Mouse (Mus musculus): Measurements from ENCODE around the gene Crocc2. TPM values are rescaled to one million over a fixed set of nuclear protein-coding genes. Genes with fewer than 3 reads are reported as not detected.

The Crocc2 gene
- polyA plus RNA-seq, 1 experiment from 2014 or later = 0.26 TPM

- H3K27me3 ChIP-seq = peaks cover 42% of the 10 kb centered on the region
- ATAC-seq (replicated peaks; ENCODE audit: insufficient number of reproducible peaks, insufficient read depth, low FRiP score, low read depth) = no peak
- WGBS = 57% methylated on average over 7 of the region's 7 CpGs
These were observed 28.8 kb upstream of the Crocc2 start for GRCm38 (mm10) chr1:93139713-93140112.

GRCm38 (mm10) chr1:93142871-93143270 lies 25.7 kb upstream of the Crocc2 start:
- peaks cover 17% of the 10 kb centered on the region for H3K4me1 ChIP-seq (replicated peaks)
- H3K4me3 ChIP-seq = no peak overlapping the region
- H3K36me3 ChIP-seq = no peaks in the 10 kb centered on the region
- WGBS = 79% methylated on average over 1 of the region's 1 CpGs
- no peak for ATAC-seq (replicated peaks; ENCODE audit: insufficient number of reproducible peaks, insufficient read depth, low FRiP score, low read depth)
- no peak overlapping the region for H3K4me2 ChIP-seq
- H3K27ac ChIP-seq = no peak overlapping the region
- H3K9me3 ChIP-seq (replicated peaks) = no peaks in the 10 kb centered on the region
- peaks cover 52% of the 10 kb centered on the region for H3K27me3 ChIP-seq
- H3K9ac ChIP-seq = no peak overlapping the region

More at GRCm38 (mm10) chr1:93139713-93140112, 28.8 kb upstream of the Crocc2 start:
- no peak overlapping the region for H3K4me2 ChIP-seq
- H3K36me3 ChIP-seq = no peaks in the 10 kb centered on the region
- H3K4me1 ChIP-seq (replicated peaks) = peaks cover 17% of the 10 kb centered on the region
- H3K4me3 ChIP-seq = no peak overlapping the region
- no peaks in the 10 kb centered on the region for H3K9me3 ChIP-seq (replicated peaks)
- no peak overlapping the region for H3K9ac ChIP-seq
- no peak overlapping the region for H3K27ac ChIP-seq

- Histone ChIP-seq H3K4me1 (replicated peaks) (peaks cover 11% of the 10 kb centered on the region), H3K36me3 (no peaks in the 10 kb centered on the region), H3K27ac (no peak overlapping the region), H3K4me3 (no peak overlapping the region), H3K9me3 (replicated peaks) (no peaks in the 10 kb centered on the region), H3K4me2 (peak overlapping the region; percentile 15; the same call in 1 of the 2 replicates), H3K27me3 (peaks cover 58% of the 10 kb centered on the region), H3K9ac (no peak overlapping the region)
- peak; percentile 47; the same call in 1 of the 2 replicates for ATAC-seq (replicated peaks; ENCODE audit: insufficient number of reproducible peaks, insufficient read depth, low FRiP score, low read depth)
- WGBS = 53% methylated on average over 9 of the region's 9 CpGs
These were observed 24.3 kb upstream of the Crocc2 start for GRCm38 (mm10) chr1:93144176-93144575.

- no peak overlapping the region for H3K27ac ChIP-seq
- ATAC-seq (replicated peaks; ENCODE audit: insufficient number of reproducible peaks, insufficient read depth, low FRiP score, low read depth) = peak; percentile 53; the same call in 1 of the 2 replicates
- H3K36me3 ChIP-seq = no peaks in the 10 kb centered on the region
- peaks cover 53% of the 10 kb centered on the region for H3K27me3 ChIP-seq
- no peak overlapping the region for H3K9ac ChIP-seq
- H3K9me3 ChIP-seq (replicated peaks) = no peaks in the 10 kb centered on the region
- WGBS = 26% methylated on average over 2 of the region's 2 CpGs
- H3K4me3 ChIP-seq = no peak overlapping the region
- no peak overlapping the region for H3K4me2 ChIP-seq
- H3K4me1 ChIP-seq (replicated peaks) = peaks cover 14% of the 10 kb centered on the region
These were observed 17.4 kb upstream of the Crocc2 start for GRCm38 (mm10) chr1:93150907-93151661.

- H3K4me1 ChIP-seq (replicated peaks) = no peaks in the 10 kb centered on the region
- WGBS = 74% methylated on average over 4 of the region's 4 CpGs
- H3K27ac ChIP-seq = no peak overlapping the region
- no peak overlapping the region for H3K9ac ChIP-seq
- ATAC-seq (replicated peaks; ENCODE audit: insufficient number of reproducible peaks, insufficient read depth, low FRiP score, low read depth) = no peak
- H3K27me3 ChIP-seq = peaks cover 51% of the 10 kb centered on the region
- no peak overlapping the region for H3K4me3 ChIP-seq
- no peak overlapping the region for H3K4me2 ChIP-seq
- no peaks in the 10 kb centered on the region for H3K36me3 ChIP-seq
- no peaks in the 10 kb centered on the region for H3K9me3 ChIP-seq (replicated peaks)
These were observed 11.0 kb upstream of the Crocc2 start for GRCm38 (mm10) chr1:93157566-93157965.

- H3K27me3 ChIP-seq = peaks cover 42% of the 10 kb centered on the region
- H3K4me2 ChIP-seq = no peak overlapping the region
- H3K4me1 ChIP-seq (replicated peaks) = no peaks in the 10 kb centered on the region
- no peak overlapping the region for H3K4me3 ChIP-seq
- WGBS = 80% methylated on average over 8 of the region's 8 CpGs
- no peak for ATAC-seq (replicated peaks; ENCODE audit: insufficient number of reproducible peaks, insufficient read depth, low FRiP score, low read depth)
- H3K36me3 ChIP-seq = no peaks in the 10 kb centered on the region
- H3K9ac ChIP-seq = no peak overlapping the region
- no peak overlapping the region for H3K27ac ChIP-seq
- H3K9me3 ChIP-seq (replicated peaks) = no peaks in the 10 kb centered on the region
These were observed 9.6 kb upstream of the Crocc2 start for GRCm38 (mm10) chr1:93158916-93159315.

- no peaks in the 10 kb centered on the region for H3K4me1 ChIP-seq (replicated peaks)
- H3K4me2 ChIP-seq = no peak overlapping the region
- H3K36me3 ChIP-seq = no peaks in the 10 kb centered on the region
- H3K27me3 ChIP-seq = peaks cover 42% of the 10 kb centered on the region
- H3K27ac ChIP-seq = no peak overlapping the region
- no peak overlapping the region for H3K4me3 ChIP-seq
- H3K9me3 ChIP-seq (replicated peaks) = no peaks in the 10 kb centered on the region
- ATAC-seq (replicated peaks; ENCODE audit: insufficient number of reproducible peaks, insufficient read depth, low FRiP score, low read depth) = no peak
- whole genome bisulfite sequencing = 73% methylated on average over 21 of the region's 21 CpGs
- no peak overlapping the region for H3K9ac ChIP-seq
These were observed 8.7 kb upstream of the Crocc2 start for GRCm38 (mm10) chr1:93159566-93160500.

GRCm38 (mm10) chr1:93160501-93161133 lies 7.9 kb upstream of the Crocc2 start, which contains the start of gene 2310007B03Rik:
2310007B03Rik (minus strand) TSS chr1:93160948.
- no peak within 1 kb of the TSS for H3K4me2 ChIP-seq
- peaks cover 38% of the 10 kb centered on the region for H3K27me3 ChIP-seq
- H3K4me1 ChIP-seq (replicated peaks) = no peaks in the 10 kb centered on the region
- no peak for ATAC-seq (replicated peaks; ENCODE audit: insufficient number of reproducible peaks, insufficient read depth, low FRiP score, low read depth)
- H3K9me3 ChIP-seq (replicated peaks) = no peaks in the 10 kb centered on the region
- 75% methylated on average over 8 of the region's 8 CpGs for WGBS
- no peaks in the 10 kb centered on the region for H3K36me3 ChIP-seq
- H3K9ac ChIP-seq = no peak within 1 kb of the TSS
- no peak within 1 kb of the TSS for H3K4me3 ChIP-seq
- no peak within 1 kb of the TSS for H3K27ac ChIP-seq

GRCm38 (mm10) chr1:93161350-93161749 lies 7.2 kb upstream of the Crocc2 start:
- no peak overlapping the region for H3K9ac ChIP-seq
- peaks cover 32% of the 10 kb centered on the region for H3K27me3 ChIP-seq
- WGBS = 80% methylated on average over 8 of the region's 8 CpGs
- H3K4me3 ChIP-seq = no peak overlapping the region
- no peak overlapping the region for H3K4me2 ChIP-seq
- ATAC-seq (replicated peaks; ENCODE audit: insufficient number of reproducible peaks, insufficient read depth, low FRiP score, low read depth) = no peak
- H3K9me3 ChIP-seq (replicated peaks) = no peaks in the 10 kb centered on the region
- H3K27ac ChIP-seq = no peak overlapping the region
- no peaks in the 10 kb centered on the region for H3K36me3 ChIP-seq
- H3K4me1 ChIP-seq (replicated peaks) = no peaks in the 10 kb centered on the region

- Histone ChIP-seq H3K4me2 (no peak overlapping the region), H3K4me3 (no peak overlapping the region), H3K9me3 (replicated peaks) (no peaks in the 10 kb centered on the region), H3K27ac (no peak overlapping the region), H3K27me3 (peaks cover 26% of the 10 kb centered on the region), H3K36me3 (no peaks in the 10 kb centered on the region), H3K9ac (no peak overlapping the region), H3K4me1 (replicated peaks) (no peaks in the 10 kb centered on the region)
- 61% methylated on average over 10 of the region's 10 CpGs for WGBS
- ATAC-seq (replicated peaks; ENCODE audit: insufficient number of reproducible peaks, insufficient read depth, low FRiP score, low read depth) = no peak
These were observed 6.6 kb upstream of the Crocc2 start for GRCm38 (mm10) chr1:93161921-93162320.

- H3K27ac ChIP-seq = no peak overlapping the region
- H3K9me3 ChIP-seq (replicated peaks) = no peaks in the 10 kb centered on the region
- H3K36me3 ChIP-seq = no peaks in the 10 kb centered on the region
- peaks cover 27% of the 10 kb centered on the region for H3K27me3 ChIP-seq
- no peak for ATAC-seq (replicated peaks; ENCODE audit: insufficient number of reproducible peaks, insufficient read depth, low FRiP score, low read depth)
- H3K4me1 ChIP-seq (replicated peaks) = no peaks in the 10 kb centered on the region
- H3K9ac ChIP-seq = no peak overlapping the region
- H3K4me3 ChIP-seq = no peak overlapping the region
- H3K4me2 ChIP-seq = no peak overlapping the region
- WGBS = 80% methylated on average over 7 of the region's 7 CpGs
These were observed 5.9 kb upstream of the Crocc2 start for GRCm38 (mm10) chr1:93162588-93162987.
